ENCODE assay signal across 12 mouse cellular contexts in genomic region chr2:32033436-32033835, GRCm38 (mm10). TPM values are rescaled to one million over a fixed set of nuclear protein-coding genes. Genes with fewer than 3 reads are reported as not detected.
A peak's percentile ranks its signal among the peaks of the same experiment; 100 is the strongest.
DNase-seq lines count a peak whose midpoint lies in the region; ATAC-seq and TF ChIP-seq lines count a peak whose summit lies in the region.
"Had no signal": no experiment of that assay in that cellular context is flagged by ENCODE, and none has a peak within 500 bp of the region (broad histone marks: within the 10 kb centered on the region; RNA-seq: fewer than 3 reads in every experiment).

No protein-coding gene starts in this region.

- H3K4me1 ChIP-seq in cerebellum, adult 2 months (ENCODE audit: control insufficient read depth, insufficient read depth, low read length), result peaks cover 13% of the 10 kb centered on the region
- H3K4me1 ChIP-seq in hindbrain, embryonic 11.5 days (replicated peaks; ENCODE audit: control insufficient read depth, insufficient read depth, low read length), result no peaks in the 10 kb centered on the region
- H3K4me1 ChIP-seq: kidney, embryonic 15.5 days; lung, embryonic 15.5 days had no signal

- H3K4me2 ChIP-seq in hindbrain, embryonic 11.5 days (replicated peaks; ENCODE audit: low read depth, low read length), result no peak overlapping the region
- H3K4me2 ChIP-seq: heart, embryonic 15.5 days; kidney, embryonic 15.5 days; lung, embryonic 15.5 days had no signal

- no peak for TF ChIP-seq POLR2A in cerebellum, adult 2 months (IDR thresholded peaks at IDR 0.05; ENCODE audit: borderline replicate concordance, insufficient read depth, low read length)

- 25% methylated on average over 6 of the region's 6 CpGs for WGBS in cerebellum, adult 2 months
- WGBS in hindbrain, embryonic 11.5 days, result 93% methylated on average over 6 of the region's 6 CpGs

- DNase-seq in cerebellum, adult 2 months, result peak; percentile 32
- DNase-seq in cerebellum, adult 9-10 months, result no peak
- DNase-seq in right cerebral cortex, postnatal 14 days, result peak; percentile 23
- DNase-seq in right cerebral cortex, postnatal 25 days, result no peak
- DNase-seq in gastrocnemius, postnatal 10 days, result peak; percentile 76
- DNase-seq in ovary, postnatal 14 days (ENCODE audit: low spot score), result peak; percentile 49
- no peak for DNase-seq in hindbrain, embryonic 11.5 days (ENCODE audit: low spot score)
- DNase-seq in T-cell, adult 2 months (ENCODE audit: low spot score), result no peak
- DNase-seq: B cell, adult 2 months had no signal

- H3K27ac ChIP-seq in cerebellum, adult 2 months (ENCODE audit: insufficient read depth, low read length), result no peak overlapping the region
- no peak overlapping the region for H3K27ac ChIP-seq in hindbrain, embryonic 11.5 days (ENCODE audit: low read depth, low read length)
- H3K27ac ChIP-seq: heart, embryonic 15.5 days; kidney, embryonic 15.5 days; lung, embryonic 15.5 days had no signal

- no peak for TF ChIP-seq CTCF in cerebellum, adult 2 months (IDR thresholded peaks at IDR 0.05; ENCODE audit: borderline replicate concordance, insufficient read depth, low read depth, low read length)

- no peak for ATAC-seq in hindbrain, embryonic 11.5 days (ENCODE audit: low FRiP score)

- no peak overlapping the region for H3K4me3 ChIP-seq in cerebellum, adult 2 months (replicated peaks; ENCODE audit: insufficient read depth, low read depth, low read length)
- H3K4me3 ChIP-seq in hindbrain, embryonic 11.5 days (ENCODE audit: low read depth, low read length), result no peak overlapping the region
- H3K4me3 ChIP-seq: heart, embryonic 15.5 days; kidney, embryonic 15.5 days; lung, embryonic 15.5 days had no signal

- H3K27me3 ChIP-seq in cerebellum, adult 2 months (ENCODE audit: control insufficient read depth, insufficient read depth, low read length), result no peaks in the 10 kb centered on the region
- no peaks in the 10 kb centered on the region for H3K27me3 ChIP-seq in hindbrain, embryonic 11.5 days (ENCODE audit: control insufficient read depth, insufficient read depth, low read length)
- H3K27me3 ChIP-seq: heart, embryonic 15.5 days; kidney, embryonic 15.5 days; lung, embryonic 15.5 days had no signal

- H3K36me3 ChIP-seq in hindbrain, embryonic 11.5 days (ENCODE audit: control insufficient read depth, insufficient read depth, low read length), result peaks cover 14% of the 10 kb centered on the region; the same call in 1 of the 2 replicates

- no peak overlapping the region for H3K9ac ChIP-seq in hindbrain, embryonic 11.5 days (ENCODE audit: low read depth, low read length)
- H3K9ac ChIP-seq: heart, embryonic 15.5 days; kidney, embryonic 15.5 days; lung, embryonic 15.5 days had no signal

- H3K9me3 ChIP-seq in hindbrain, embryonic 11.5 days (ENCODE audit: control insufficient read depth, low read length), result no peaks in the 10 kb centered on the region
- H3K9me3 ChIP-seq: heart, embryonic 15.5 days; kidney, embryonic 15.5 days; lung, embryonic 15.5 days had no signal

RNA-seq across cellular contexts. Expression of gene Fam78a, which starts 51.2 kb away (rescaled TPM):
- polyA plus RNA-seq in cerebellum, adult 2 months (2012; rRNA removed), result 4.2 and 4.4 TPM in 2 replicates
- 10 to 100 TPM; 23.9 to 25.2 TPM for total RNA-seq in gastrocnemius, postnatal 10 days (2021)
- 0.91 and 1.3 TPM in 2 replicates for polyA plus RNA-seq in hindbrain, embryonic 11.5 days (2014; fragmentation: Nextera tagmentation; extraction: Ambion mirVana)

RNA-seq across cellular contexts. Expression of gene Nup214, which starts 59.2 kb away (rescaled TPM):
- polyA plus RNA-seq in cerebellum, adult 2 months (2012; rRNA removed), result 43.7 and 47.0 TPM in 2 replicates
- total RNA-seq in gastrocnemius, postnatal 10 days (2021), result 10 to 100 TPM; 27.2 to 34.6 TPM
- polyA plus RNA-seq in hindbrain, embryonic 11.5 days (2014; fragmentation: Nextera tagmentation; extraction: Ambion mirVana), result 70.0 and 76.1 TPM in 2 replicates

Comparison
In these comparisons a context has a peak if more than half of its experiments do, and no peak if none do; other contexts are left out.
1. DNase-seq: peak in cerebellum, adult 2 months (2 of 2), right cerebral cortex, postnatal 14 days (single experiment), gastrocnemius, postnatal 10 days (single experiment) and ovary, postnatal 14 days (single experiment); none in cerebellum, adult 9-10 months (single experiment), right cerebral cortex, postnatal 25 days (single experiment), hindbrain, embryonic 11.5 days (single experiment) and T-cell, adult 2 months (single experiment).